Mouse (Mus musculus): ENCODE measurements around the gene Olfr1415. TPM values are rescaled to one million over a fixed set of nuclear protein-coding genes. Genes with fewer than 3 reads are reported as not detected.

The Olfr1415 gene
- total RNA-seq, 1 experiment, result not detected

- H3K36me3 ChIP-seq (ENCODE audit: control insufficient read depth, insufficient read depth, low read length, poor library complexity, severe bottlenecking), result peaks cover 29% of the 10 kb centered on the region
- no peak overlapping the region for H3K27ac ChIP-seq (ENCODE audit: insufficient read depth, low read depth, low read length, poor library complexity, severe bottlenecking)
- TF ChIP-seq HCFC1 (IDR thresholded peaks at IDR 0.05; ENCODE audit: borderline replicate concordance, insufficient read depth, low read length), result no peak
- TF ChIP-seq ZNF384 (IDR thresholded peaks at IDR 0.05; ENCODE audit: low read depth, low read length), result no peak
- no peak for TF ChIP-seq MAFK (IDR thresholded peaks at IDR 0.05; ENCODE audit: insufficient read depth, low read depth, low read length)
- no peaks in the 10 kb centered on the region for H3K9me3 ChIP-seq (ENCODE audit: control insufficient read depth, insufficient read depth, low read depth, low read length)
- H3K9ac ChIP-seq (ENCODE audit: insufficient read depth, low read depth, low read length, poor library complexity, severe bottlenecking), result no peak overlapping the region
- in situ Hi-C loops (cut with MboI; ENCODE audit: low sequenced_read_pairs in 2 of 2, unreplicated experiment in 2 of 2), result no loop called here
- H3K4me1 ChIP-seq (ENCODE audit: control insufficient read depth in 2 of 2, insufficient read depth in 2 of 2, low read length in 2 of 2, poor library complexity in 1 of 2), result no peaks in the 10 kb centered on the region
- no peak for DNase-seq (ENCODE audit: low read depth, low spot score)
- H3K4me3 ChIP-seq (ENCODE audit: insufficient read depth in 1 of 2, low read depth in 1 of 2, low read length in 2 of 2, poor library complexity in 1 of 2, severe bottlenecking in 1 of 2), result no peak overlapping the region
These were observed 38.1 kb downstream of the Olfr1415 start for GRCm38 (mm10) chr1:92457758-92458157.

- H3K9me3 ChIP-seq (ENCODE audit: control insufficient read depth, insufficient read depth, low read depth, low read length), result no peaks in the 10 kb centered on the region
- no peak overlapping the region for H3K4me3 ChIP-seq (ENCODE audit: insufficient read depth in 1 of 2, low read depth in 1 of 2, low read length in 2 of 2, poor library complexity in 1 of 2, severe bottlenecking in 1 of 2)
- no peak overlapping the region for H3K9ac ChIP-seq (ENCODE audit: insufficient read depth, low read depth, low read length, poor library complexity, severe bottlenecking)
- peaks cover 31% of the 10 kb centered on the region for H3K36me3 ChIP-seq (ENCODE audit: control insufficient read depth, insufficient read depth, low read length, poor library complexity, severe bottlenecking)
- DNase-seq (ENCODE audit: low read depth, low spot score), result no peak
- TF ChIP-seq ZNF384 (IDR thresholded peaks at IDR 0.05; ENCODE audit: low read depth, low read length) (no peak), HCFC1 (IDR thresholded peaks at IDR 0.05; ENCODE audit: borderline replicate concordance, insufficient read depth, low read length) (no peak), ZC3H11A (IDR thresholded peaks at IDR 0.05; ENCODE audit: borderline replicate concordance, low read depth, low read length) (peak; percentile 80; the same call in 1 of the 2 replicates), MAFK (IDR thresholded peaks at IDR 0.05; ENCODE audit: insufficient read depth, low read depth, low read length) (no peak), CHD2 (IDR thresholded peaks at IDR 0.05; ENCODE audit: low read depth, low read length) (no peak)
- in situ Hi-C loops (cut with MboI; ENCODE audit: low sequenced_read_pairs in 2 of 2, unreplicated experiment in 2 of 2), result no loop called here
- no peak overlapping the region for H3K27ac ChIP-seq (ENCODE audit: insufficient read depth, low read depth, low read length, poor library complexity, severe bottlenecking)
- no peaks in the 10 kb centered on the region for H3K4me1 ChIP-seq (ENCODE audit: control insufficient read depth in 2 of 2, insufficient read depth in 2 of 2, low read length in 2 of 2, poor library complexity in 1 of 2)
These were observed 42.0 kb downstream of the Olfr1415 start for GRCm38 (mm10) chr1:92453751-92454445.

GRCm38 (mm10) chr1:92448293-92448692 lies 47.6 kb downstream of the Olfr1415 start:
- Histone ChIP-seq H3K9ac (ENCODE audit: insufficient read depth, low read depth, low read length, poor library complexity, severe bottlenecking) (no peak overlapping the region), H3K4me3 (ENCODE audit: insufficient read depth in 1 of 2, low read depth in 1 of 2, low read length in 2 of 2, poor library complexity in 1 of 2, severe bottlenecking in 1 of 2) (no peak overlapping the region), H3K4me1 (ENCODE audit: control insufficient read depth in 2 of 2, insufficient read depth in 2 of 2, low read length in 2 of 2, poor library complexity in 1 of 2) (no peaks in the 10 kb centered on the region), H3K9me3 (ENCODE audit: control insufficient read depth, insufficient read depth, low read depth, low read length) (no peaks in the 10 kb centered on the region), H3K27ac (ENCODE audit: insufficient read depth, low read depth, low read length, poor library complexity, severe bottlenecking) (no peak overlapping the region), H3K36me3 (ENCODE audit: control insufficient read depth, insufficient read depth, low read length, poor library complexity, severe bottlenecking) (peaks cover 52% of the 10 kb centered on the region)
- in situ Hi-C loops (cut with MboI; ENCODE audit: low sequenced_read_pairs in 2 of 2, unreplicated experiment in 2 of 2), result no loop called here
- DNase-seq (ENCODE audit: low read depth, low spot score), result no peak
- TF ChIP-seq ZC3H11A (IDR thresholded peaks at IDR 0.05; ENCODE audit: borderline replicate concordance, low read depth, low read length) (no peak), HCFC1 (IDR thresholded peaks at IDR 0.05; ENCODE audit: borderline replicate concordance, insufficient read depth, low read length) (no peak), ZNF384 (IDR thresholded peaks at IDR 0.05; ENCODE audit: low read depth, low read length) (no peak), MAFK (IDR thresholded peaks at IDR 0.05; ENCODE audit: insufficient read depth, low read depth, low read length) (no peak), CHD2 (IDR thresholded peaks at IDR 0.05; ENCODE audit: low read depth, low read length) (no peak)

GRCm38 (mm10) chr1:92441453-92442063 lies 54.3 kb downstream of the Olfr1415 start:
- no peak for DNase-seq (ENCODE audit: low read depth, low spot score)
- in situ Hi-C loops (cut with MboI; ENCODE audit: low sequenced_read_pairs in 2 of 2, unreplicated experiment in 2 of 2), result no loop called here
- Histone ChIP-seq H3K9me3 (ENCODE audit: control insufficient read depth, insufficient read depth, low read depth, low read length) (no peaks in the 10 kb centered on the region), H3K27ac (ENCODE audit: insufficient read depth, low read depth, low read length, poor library complexity, severe bottlenecking) (no peak overlapping the region), H3K36me3 (ENCODE audit: control insufficient read depth, insufficient read depth, low read length, poor library complexity, severe bottlenecking) (peaks cover 33% of the 10 kb centered on the region), H3K4me1 (ENCODE audit: control insufficient read depth in 2 of 2, insufficient read depth in 2 of 2, low read length in 2 of 2, poor library complexity in 1 of 2) (peaks cover 0 to 13% of the 10 kb centered on the region in 2 experiments; a peak in 1 of 4 replicates), H3K9ac (ENCODE audit: insufficient read depth, low read depth, low read length, poor library complexity, severe bottlenecking) (no peak overlapping the region), H3K4me3 (ENCODE audit: insufficient read depth in 1 of 2, low read depth in 1 of 2, low read length in 2 of 2, poor library complexity in 1 of 2, severe bottlenecking in 1 of 2) (no peak overlapping the region)
- TF ChIP-seq ZC3H11A (IDR thresholded peaks at IDR 0.05; ENCODE audit: borderline replicate concordance, low read depth, low read length) (no peak), HCFC1 (IDR thresholded peaks at IDR 0.05; ENCODE audit: borderline replicate concordance, insufficient read depth, low read length) (no peak), ZNF384 (IDR thresholded peaks at IDR 0.05; ENCODE audit: low read depth, low read length) (no peak), CHD2 (IDR thresholded peaks at IDR 0.05; ENCODE audit: low read depth, low read length) (no peak), MAFK (IDR thresholded peaks at IDR 0.05; ENCODE audit: insufficient read depth, low read depth, low read length) (no peak)
